Mouse (Mus musculus) midbrain, postnatal 0 days (tissue): ENCODE measurements around the gene Gzmb. TPM values are rescaled to one million over a fixed set of nuclear protein-coding genes. Genes with fewer than 3 reads are reported as not detected.

Experiments
- ATAC-seq: fragments of 200-750 bp; cut with Nextera tagmentation; 2 replicates; pipeline ENCODE4 v1.8.0; 2017; ENCODE audit warnings: moderate number of reproducible peaks, mild to moderate bottlenecking, moderate TSS enrichment, moderate library complexity; ENCODE audit not compliant: low FRiP score
- DNase-seq: peaks from one replicate; pipeline ENCODE4 v3.0.0-alpha.2; 2015; ENCODE audit warnings: low spot score
- H3K27ac ChIP-seq: fragments of 300-500 bp; sonication (generic); 2 replicates; pipeline ENCODE4 v1.5.1; 2014; ENCODE audit warnings: low read depth, mild to moderate bottlenecking, low read length, mixed read lengths
- H3K27me3 ChIP-seq: fragments of 300-500 bp; sonication (generic); 2 replicates; pipeline ENCODE4 v1.6.1; 2014; ENCODE audit warnings: low read length, control low read depth, mixed read lengths; ENCODE audit not compliant: insufficient read depth
- H3K36me3 ChIP-seq: fragments of 300-500 bp; sonication (generic); 2 replicates; pipeline ENCODE4 v1.6.1; 2014; ENCODE audit warnings: low read length, control low read depth, mixed read lengths; ENCODE audit not compliant: insufficient read depth
- H3K4me1 ChIP-seq: fragments of 300-500 bp; sonication (generic); 2 replicates; pipeline ENCODE4 v1.6.1; 2014; ENCODE audit warnings: mild to moderate bottlenecking, control low read depth, antibody characterized with exemption, low read length, mixed read lengths; ENCODE audit not compliant: insufficient read depth
- H3K4me2 ChIP-seq: fragments of 300-500 bp; sonication (generic); 2 replicates; pipeline ENCODE4 v1.6.1; 2014; ENCODE audit warnings: low read depth, mild to moderate bottlenecking, low read length, mixed read lengths; ENCODE audit not compliant: poor library complexity, severe bottlenecking
- H3K4me3 ChIP-seq: fragments of 300-500 bp; sonication (generic); 2 replicates; pipeline ENCODE4 v1.5.1; 2014; ENCODE audit warnings: low read depth, mild to moderate bottlenecking, low read length, moderate library complexity
- H3K9ac ChIP-seq: fragments of 300-500 bp; sonication (generic); replicated peaks from 2 replicates; pipeline ENCODE4 v1.6.1; 2014; ENCODE audit warnings: mild to moderate bottlenecking, low read length, moderate library complexity, mixed read lengths; ENCODE audit not compliant: poor library complexity, severe bottlenecking
- H3K9me3 ChIP-seq: fragments of 300-500 bp; sonication (generic); 2 replicates; pipeline ENCODE4 v1.6.1; 2016; ENCODE audit warnings: low read length, control low read depth
- CTCF ChIP-seq: IDR thresholded peaks from 2 replicates; pipeline ENCODE4 v1.5.1; 2016; ENCODE audit warnings: antibody characterized with exemption, mild to moderate bottlenecking
- WGBS: fragments of 180-500 bp; shearing (Covaris S2); extraction: QIAGEN DNeasy Blood & Tissue Kit; methylation state at CpG from one replicate; pipeline ENCODE4 v1.1.7; 2014; 5-methylcytosine and 5-hydroxymethylcytosine counted together
- polyA plus RNA-seq: library from polyadenylated mRNA; unstranded; fragments of >200 nt; fragmentation: Nextera tagmentation; extraction: Ambion mirVana; gene quantifications from 2 replicates; pipeline ENCODE4 v1.2.1, GENCODE M21; 2015
- total RNA-seq: library from RNA; depleted of rRNA; stranded (reverse); fragments of >200 nt; gene quantifications from 2 replicates; pipeline ENCODE4 v1.2.3, GENCODE M21; 2014; rRNA removed

The Gzmb gene
- total and polyA plus RNA-seq, 2 experiments from 2014 or later: not detected

DNA sequence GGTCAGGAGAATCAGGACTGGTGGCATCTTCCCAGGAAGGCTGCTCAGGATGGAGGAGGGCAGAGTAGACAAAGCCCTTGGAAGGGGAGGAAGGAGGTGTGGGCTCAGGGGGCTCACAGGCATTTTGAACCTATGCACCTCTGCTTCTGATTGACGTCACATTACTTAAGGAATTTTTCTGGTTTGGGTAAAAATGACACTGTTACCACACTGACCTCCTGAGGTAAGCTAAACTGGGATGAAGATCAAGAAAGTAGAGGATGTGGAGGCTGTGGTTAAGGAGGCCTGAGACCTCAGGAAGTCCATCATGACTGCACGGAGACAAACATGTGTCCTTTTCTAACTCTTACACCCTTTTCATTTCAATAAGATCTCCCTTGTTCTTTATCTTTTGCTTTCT, 27.5 kb downstream of the Gzmb start, which contains the start of gene Gzmc:
Gene Gzmc (minus strand): TSS at position 101 of the 400 bp plus-strand sequence.
- H3K4me3 ChIP-seq: no peak within 1 kb of the TSS
- H3K27me3 ChIP-seq: no peaks in the 10 kb centered on the region
- no peaks in the 10 kb centered on the region for H3K36me3 ChIP-seq
- no peak within 1 kb of the TSS for H3K27ac ChIP-seq
- no peak within 1 kb of the TSS for H3K9ac ChIP-seq
- no peaks in the 10 kb centered on the region for H3K4me1 ChIP-seq
- ATAC-seq (no peak), DNase-seq (no peak)
- H3K4me2 ChIP-seq: no peak within 1 kb of the TSS
- no peak for TF ChIP-seq CTCF
- 88% methylated on average over 2 of the region's 2 CpGs for WGBS
- H3K9me3 ChIP-seq: no peaks in the 10 kb centered on the region

DNA sequence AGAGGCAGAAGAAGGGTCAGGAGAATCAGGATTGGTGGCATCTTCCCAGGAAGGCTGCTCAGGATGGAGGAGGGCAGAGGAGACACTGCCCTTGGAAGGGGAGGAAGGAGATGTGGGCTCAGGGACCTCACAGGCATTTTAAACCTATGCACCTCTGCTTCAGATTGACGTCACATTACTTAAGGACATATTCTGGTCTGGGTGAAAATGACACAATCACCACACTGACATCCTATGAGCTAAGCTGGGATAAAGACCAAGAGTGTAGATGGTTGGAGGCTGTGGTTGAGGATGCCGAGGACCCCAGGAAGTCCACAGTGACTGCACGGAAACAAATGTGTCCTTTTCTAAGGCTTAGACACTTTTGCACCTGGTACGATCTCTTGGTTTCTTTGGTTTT, 50.7 kb downstream of the Gzmb start, which contains the start of gene Gzmf:
Gene Gzmf (minus strand): TSS at position 101 of the 400 bp plus-strand sequence.
- Histone ChIP-seq H3K4me1 (no peaks in the 10 kb centered on the region), H3K36me3 (no peaks in the 10 kb centered on the region), H3K4me2 (no peak within 1 kb of the TSS), H3K9me3 (no peaks in the 10 kb centered on the region), H3K27ac (no peak within 1 kb of the TSS), H3K9ac (no peak within 1 kb of the TSS), H3K27me3 (no peaks in the 10 kb centered on the region), H3K4me3 (no peak within 1 kb of the TSS)
- no peak for ATAC-seq
- no peak for DNase-seq
- no peak for TF ChIP-seq CTCF
- WGBS: 96% methylated on average over 4 of the region's 4 CpGs

Other genes with a start within 250 kb of the Gzmb start
- not detected in 2 replicates for gene Mcpt1, start 244.3 kb downstream of the Gzmb start, total RNA-seq
- not detected in 2 replicates for gene Mcpt1, start 244.3 kb downstream of the Gzmb start, polyA plus RNA-seq
- not detected in 2 replicates for gene Mcpt9, start 231.8 kb downstream of the Gzmb start, total RNA-seq
- not detected in 2 replicates for gene Mcpt9, start 231.8 kb downstream of the Gzmb start, polyA plus RNA-seq
- not detected in 2 replicates for gene Mcpt2, start 220.2 kb downstream of the Gzmb start, total RNA-seq
- gene Mcpt2, start 220.2 kb downstream of the Gzmb start, polyA plus RNA-seq: not detected in 2 replicates
- gene Mcpt4, start 199.9 kb downstream of the Gzmb start, total RNA-seq: 0.38 TPM in 1 of 2 replicates, not detected in the other
- not detected in 2 replicates for gene Mcpt4, start 199.9 kb downstream of the Gzmb start, polyA plus RNA-seq
- not detected in 2 replicates for gene Mcpt8, start 177.0 kb downstream of the Gzmb start, total RNA-seq
- gene Mcpt8, start 177.0 kb downstream of the Gzmb start, polyA plus RNA-seq: not detected in 2 replicates
- gene Ctsg, start 159.7 kb downstream of the Gzmb start, total RNA-seq: not detected in 2 replicates
- gene Ctsg, start 159.7 kb downstream of the Gzmb start, polyA plus RNA-seq: 0.21 TPM in 1 of 2 replicates, not detected in the other
- gene Gzme, start 141.6 kb downstream of the Gzmb start, total RNA-seq: not detected in 2 replicates
- gene Gzme, start 141.6 kb downstream of the Gzmb start, polyA plus RNA-seq: not detected in 2 replicates
- gene Gzmd, start 129.7 kb downstream of the Gzmb start, total RNA-seq: not detected in 2 replicates
- not detected in 2 replicates for gene Gzmd, start 129.7 kb downstream of the Gzmb start, polyA plus RNA-seq
- not detected in 2 replicates for gene Gzmg, start 102.7 kb downstream of the Gzmb start, total RNA-seq
- not detected in 2 replicates for gene Gzmg, start 102.7 kb downstream of the Gzmb start, polyA plus RNA-seq
- not detected in 2 replicates for gene Gzmn, start 87.7 kb downstream of the Gzmb start, total RNA-seq
- gene Gzmn, start 87.7 kb downstream of the Gzmb start, polyA plus RNA-seq: not detected in 2 replicates
- gene Gzmf, start 50.8 kb downstream of the Gzmb start, total RNA-seq: not detected in 2 replicates
- not detected in 2 replicates for gene Gzmf, start 50.8 kb downstream of the Gzmb start, polyA plus RNA-seq
- gene Gzmc, start 27.6 kb downstream of the Gzmb start, total RNA-seq: not detected in 2 replicates
- gene Gzmc, start 27.6 kb downstream of the Gzmb start, polyA plus RNA-seq: 0.20 TPM in 1 of 2 replicates, not detected in the other
- 0.22 and 0.47 TPM in 2 replicates for gene Atp12a, start 102.8 kb upstream of the Gzmb start, total RNA-seq
- gene Atp12a, start 102.8 kb upstream of the Gzmb start, polyA plus RNA-seq: 0.15 and 0.38 TPM in 2 replicates
- 0.82 and 1.7 TPM in 2 replicates for gene Rnf17, start 140.3 kb upstream of the Gzmb start, total RNA-seq
- 0.62 and 1.0 TPM in 2 replicates for gene Rnf17, start 140.3 kb upstream of the Gzmb start, polyA plus RNA-seq